ENCODE assay signal across 16 mouse cellular contexts in the genomic region with DNA sequence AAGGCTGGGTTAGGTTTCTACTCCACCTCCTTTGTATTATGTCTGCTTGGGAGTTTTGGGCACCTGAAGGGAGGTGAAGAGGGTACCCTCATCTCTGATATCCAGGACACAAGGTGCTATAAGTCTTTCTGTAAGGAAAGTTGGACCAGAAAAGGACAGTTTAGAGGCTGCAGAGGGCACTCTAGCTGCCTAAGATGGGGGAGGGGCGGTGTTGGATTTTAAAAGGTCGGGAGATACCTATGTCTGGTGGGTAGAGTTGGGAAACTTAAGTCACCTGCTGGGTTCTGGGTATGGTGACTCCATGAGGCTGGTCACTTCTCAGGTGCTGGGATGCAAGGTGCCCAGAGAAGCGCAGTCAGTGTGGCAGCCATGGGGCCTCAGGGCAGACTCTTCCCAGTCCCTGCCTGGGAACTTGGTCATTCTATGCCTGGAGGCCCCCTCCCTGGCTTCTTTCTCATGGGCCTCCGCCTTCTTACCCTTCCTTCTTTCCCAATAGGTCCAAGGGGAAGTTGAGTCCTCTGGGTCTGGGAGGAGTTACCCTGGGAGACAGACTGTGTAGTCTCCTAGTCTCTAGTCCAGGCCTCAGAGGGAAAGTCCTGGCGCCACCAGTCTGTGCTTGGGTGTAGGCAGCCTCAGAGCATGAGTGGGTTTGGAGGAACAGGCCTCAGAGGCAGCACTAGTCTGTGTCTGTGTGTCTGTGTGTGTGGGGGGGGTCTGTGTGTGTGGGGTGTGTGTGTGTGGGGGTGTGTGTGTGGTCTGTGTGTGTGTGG. TPM values are rescaled to one million over a fixed set of nuclear protein-coding genes. Genes with fewer than 3 reads are reported as not detected.
DNase-seq lines count a peak whose midpoint lies in the region; ATAC-seq and TF ChIP-seq lines count a peak whose summit lies in the region.
"Had no signal": no experiment of that assay in that cellular context is flagged by ENCODE, and none has a peak within 500 bp of the region (broad histone marks: within the 10 kb centered on the region; RNA-seq: fewer than 3 reads in every experiment).

No protein-coding gene starts in this region.

- H3K4me1 ChIP-seq in heart, embryonic 15.5 days (replicated peaks): peaks cover 7% of the 10 kb centered on the region
- H3K4me1 ChIP-seq in CH12.LX (ENCODE audit: control insufficient read depth in 1 of 2, insufficient read depth in 2 of 2): peaks cover 3 to 52% of the 10 kb centered on the region in 2 experiments; a peak in 3 of 4 replicates
- H3K4me1 ChIP-seq in liver, embryonic 14.5 days (replicated peaks; ENCODE audit: control insufficient read depth in 2 of 2, insufficient read depth in 2 of 2, low read length in 1 of 2): peaks cover 0 to 4% of the 10 kb centered on the region in 2 experiments; a peak in 1 of 4 replicates
- no peaks in the 10 kb centered on the region for H3K4me1 ChIP-seq in small intestine, adult 2 months (ENCODE audit: control insufficient read depth, insufficient read depth, insufficient read length, low read length)
- no peaks in the 10 kb centered on the region for H3K4me1 ChIP-seq in cerebellum, adult 2 months (ENCODE audit: control insufficient read depth, insufficient read depth, low read length)
- H3K4me1 ChIP-seq: embryonic facial prominence, embryonic 13.5 days; forebrain, embryonic 12.5 days; hindbrain, embryonic 13.5 days; limb, embryonic 15.5 days; midbrain, embryonic 12.5 days had no signal

- H3K79me2 ChIP-seq in CH12.LX (replicated peaks; ENCODE audit: control insufficient read depth, extremely low read depth, insufficient read depth, poor library complexity, severe bottlenecking): peaks cover 52% of the 10 kb centered on the region

- H3K9ac ChIP-seq in heart, embryonic 15.5 days: no peak overlapping the region
- peak overlapping the region; percentile 93 for H3K9ac ChIP-seq in CH12.LX (ENCODE audit: insufficient read depth, low read depth)
- no peak overlapping the region for H3K9ac ChIP-seq in liver, embryonic 14.5 days (replicated peaks)
- H3K9ac ChIP-seq: embryonic facial prominence, embryonic 13.5 days; forebrain, embryonic 12.5 days; hindbrain, embryonic 13.5 days; limb, embryonic 15.5 days; midbrain, embryonic 12.5 days had no signal

- dilution Hi-C loops in CH12.LX (cut with MboI; ENCODE audit: extremely low pct_ligation_motif_present, extremely low pct_unique_long_range_greater_than_20kb, low sequenced_read_pairs): no loop called here

- TF ChIP-seq RAD21 in CH12.LX (IDR thresholded peaks at IDR 0.05; ENCODE audit: low read depth, low read length): no peak; the same call in 1 of the 2 replicates

- H3K36me3 ChIP-seq in heart, embryonic 15.5 days: no peaks in the 10 kb centered on the region
- H3K36me3 ChIP-seq in CH12.LX (replicated peaks in 1 of 2; ENCODE audit: control insufficient read depth in 1 of 2, insufficient read depth in 1 of 2, low read length in 1 of 2): peaks cover 26 to 29% of the 10 kb centered on the region in 2 experiments
- no peaks in the 10 kb centered on the region for H3K36me3 ChIP-seq in liver, embryonic 14.5 days (replicated peaks; ENCODE audit: control insufficient read depth, insufficient read depth, low read depth)
- no peaks in the 10 kb centered on the region for H3K36me3 ChIP-seq in small intestine, adult 2 months (ENCODE audit: control insufficient read depth, insufficient read depth, low read length)
- H3K36me3 ChIP-seq: embryonic facial prominence, embryonic 13.5 days; forebrain, embryonic 12.5 days; hindbrain, embryonic 13.5 days; limb, embryonic 15.5 days; midbrain, embryonic 12.5 days had no signal

- H3K27me3 ChIP-seq in heart, embryonic 15.5 days: no peaks in the 10 kb centered on the region
- no peaks in the 10 kb centered on the region for H3K27me3 ChIP-seq in CH12.LX (replicated peaks)
- H3K27me3 ChIP-seq in liver, embryonic 14.5 days (ENCODE audit: control insufficient read depth, insufficient read depth, low read length): no peaks in the 10 kb centered on the region
- H3K27me3 ChIP-seq in small intestine, adult 2 months (ENCODE audit: control insufficient read depth, insufficient read depth, low read length): no peaks in the 10 kb centered on the region
- H3K27me3 ChIP-seq in cerebellum, adult 2 months (ENCODE audit: control insufficient read depth, insufficient read depth, low read length): no peaks in the 10 kb centered on the region
- H3K27me3 ChIP-seq: embryonic facial prominence, embryonic 13.5 days; hindbrain, embryonic 13.5 days; limb, embryonic 15.5 days; midbrain, embryonic 12.5 days had no signal

- no peak for ATAC-seq in heart, embryonic 15.5 days (replicated peaks; ENCODE audit: insufficient number of reproducible peaks, insufficient read depth, low FRiP score, low read depth)
- no peak for ATAC-seq in liver, embryonic 14.5 days (ENCODE audit: insufficient read depth)

- TF ChIP-seq POLR2A in CH12.LX (IDR thresholded peaks at IDR 0.05; ENCODE audit: low read depth, low read length): no peak
- TF ChIP-seq POLR2A in small intestine, adult 2 months (IDR thresholded peaks at IDR 0.05; ENCODE audit: low read depth, low read length): no peak
- TF ChIP-seq POLR2A in cerebellum, adult 2 months (IDR thresholded peaks at IDR 0.05; ENCODE audit: borderline replicate concordance, insufficient read depth, low read length): no peak

- peak in 1 of 2 experiments; percentile 32; a peak in 2 of 4 replicates for TF ChIP-seq CTCF in CH12.LX (conservative IDR thresholded peaks at IDR 0.05 in 1 of 2, IDR thresholded peaks at IDR 0.05 in 1 of 2; ENCODE audit: low read depth in 2 of 2, low read length in 2 of 2)
- TF ChIP-seq CTCF in liver, embryonic 14.5 days (IDR thresholded peaks at IDR 0.05; ENCODE audit: low read depth): no peak
- no peak for TF ChIP-seq CTCF in small intestine, adult 2 months (IDR thresholded peaks at IDR 0.05; ENCODE audit: extremely low read depth, insufficient read length, insufficient replicate concordance, low read depth, low read length)
- TF ChIP-seq CTCF in cerebellum, adult 2 months (IDR thresholded peaks at IDR 0.05; ENCODE audit: borderline replicate concordance, insufficient read depth, low read depth, low read length): no peak

- TF ChIP-seq EP300 in CH12.LX (IDR thresholded peaks at IDR 0.05; ENCODE audit: low read length): no peak
- no peak for TF ChIP-seq EP300 in liver, embryonic 14.5 days (IDR thresholded peaks at IDR 0.05; ENCODE audit: low read depth)

- WGBS in heart, embryonic 15.5 days: 72% methylated on average over 5 of the region's 5 CpGs
- WGBS in liver, embryonic 14.5 days (ENCODE audit: insufficient replicate concordance): 43% methylated on average over 5 of the region's 5 CpGs
- 88% methylated on average over 5 of the region's 5 CpGs for WGBS in small intestine, adult 2 months
- WGBS in cerebellum, adult 2 months: 87% methylated on average over 5 of the region's 5 CpGs

- in situ Hi-C loops in CH12.LX (cut with MboI; ENCODE audit: low pct_ligation_motif_present, low pct_unique_long_range_greater_than_20kb, low sequenced_read_pairs): no loop called here

- no peak overlapping the region for H3K27ac ChIP-seq in heart, embryonic 15.5 days
- peak overlapping the region; percentile 93 for H3K27ac ChIP-seq in CH12.LX (ENCODE audit: insufficient read depth, low read depth)
- H3K27ac ChIP-seq in liver, embryonic 14.5 days: no peak overlapping the region
- H3K27ac ChIP-seq in small intestine, adult 2 months (ENCODE audit: insufficient read depth, low read depth, low read length): peak overlapping the region; percentile 35; the same call in 1 of the 2 replicates
- H3K27ac ChIP-seq in cerebellum, adult 2 months (ENCODE audit: insufficient read depth, low read length): no peak overlapping the region
- H3K27ac ChIP-seq: embryonic facial prominence, embryonic 13.5 days; forebrain, embryonic 12.5 days; hindbrain, embryonic 13.5 days; left cerebral cortex, adult 2 months; limb, embryonic 15.5 days; midbrain, embryonic 12.5 days had no signal

- peak overlapping the region; percentile 16; the same call in 1 of the 2 replicates for H3K4me2 ChIP-seq in heart, embryonic 15.5 days
- peak overlapping the region; percentile 82 for H3K4me2 ChIP-seq in CH12.LX (ENCODE audit: insufficient read depth, low read depth, poor library complexity, severe bottlenecking)
- H3K4me2 ChIP-seq in liver, embryonic 14.5 days (ENCODE audit: low read depth): no peak overlapping the region
- H3K4me2 ChIP-seq: embryonic facial prominence, embryonic 13.5 days; forebrain, embryonic 12.5 days; hindbrain, embryonic 13.5 days; limb, embryonic 15.5 days; midbrain, embryonic 12.5 days had no signal

- peak overlapping the region; percentile 6; the same call in 1 of the 2 replicates for H3K4me3 ChIP-seq in heart, embryonic 15.5 days
- peak overlapping the region; percentile 64 to 75 (median 71) for H3K4me3 ChIP-seq in CH12.LX (replicated peaks in 1 of 3; ENCODE audit: low read depth in 2 of 3, low read length in 2 of 3, poor library complexity in 1 of 3)
- H3K4me3 ChIP-seq in liver, embryonic 14.5 days (ENCODE audit: insufficient read depth in 1 of 2, low read depth in 2 of 2, low read length in 2 of 2): peak overlapping the region; percentile 20 to 36; a peak in 1 of 4 replicates
- H3K4me3 ChIP-seq in small intestine, adult 2 months (ENCODE audit: low read depth, low read length): peak overlapping the region; percentile 57
- no peak overlapping the region for H3K4me3 ChIP-seq in cerebellum, adult 2 months (replicated peaks; ENCODE audit: insufficient read depth, low read depth, low read length)
- H3K4me3 ChIP-seq: embryonic facial prominence, embryonic 13.5 days; forebrain, embryonic 12.5 days; hindbrain, embryonic 13.5 days; left cerebral cortex, adult 2 months; limb, embryonic 15.5 days; midbrain, embryonic 12.5 days had no signal

- H3K9me3 ChIP-seq in heart, embryonic 15.5 days (replicated peaks): no peaks in the 10 kb centered on the region
- no peaks in the 10 kb centered on the region for H3K9me3 ChIP-seq in CH12.LX (replicated peaks; ENCODE audit: low read length)
- no peaks in the 10 kb centered on the region for H3K9me3 ChIP-seq in liver, embryonic 14.5 days (ENCODE audit: control insufficient read depth, low read length)
- H3K9me3 ChIP-seq: embryonic facial prominence, embryonic 13.5 days; forebrain, embryonic 12.5 days; hindbrain, embryonic 13.5 days; limb, embryonic 15.5 days; midbrain, embryonic 12.5 days had no signal

- DNase-seq in heart, adult 8-10 months (ENCODE audit: low spot score): no peak
- no peak for DNase-seq in CH12.LX (ENCODE audit: extremely low read depth)
- DNase-seq in liver, embryonic 14.5 days (ENCODE audit: low read depth in 3 of 3, low spot score in 3 of 3): no peak
- no peak for DNase-seq in cerebellum, adult 2 months
- no peak for DNase-seq in natural killer cell, adult 2 months (ENCODE audit: low spot score in 2 of 2)
- DNase-seq in kidney, postnatal 36 days: no peak
- DNase-seq: cerebellum, postnatal 14 days; kidney, adult 18-20 months had no signal

RNA-seq across cellular contexts. Expression of gene Itgal, which starts 0.9 kb away (rescaled TPM):
- 1.3 and 5.1 TPM in 2 replicates for polyA plus RNA-seq in heart, embryonic 15.5 days (2015; fragmentation: Nextera tagmentation; extraction: Ambion mirVana)
- 1 to 10 TPM; 1.1 to 2.0 (median 1.6) TPM for total RNA-seq in heart, adult 8-10 months (2022)
- total RNA-seq in CH12.LX (2012; rRNA removed) (49.1 and 69.0 TPM in 2 replicates), CH12.LX (2014; rRNA removed) (36.7 and 43.9 TPM in 2 replicates)
- polyA plus RNA-seq in CH12.LX (2012; ENCODE audit: insufficient read length, low read depth): 164 and 177 TPM in 2 replicates
- polyA plus RNA-seq in liver, embryonic 14.5 days (2012; rRNA removed): 6.4 and 6.7 TPM in 2 replicates
- 4.0 and 4.8 TPM in 2 replicates for polyA plus RNA-seq in liver, embryonic 14.5 days (2014; fragmentation: Nextera tagmentation; extraction: Ambion mirVana)
- 5.7 and 12.5 TPM in 2 replicates for polyA plus RNA-seq in small intestine, adult 2 months (2012; rRNA removed)
- polyA plus RNA-seq in cerebellum, adult 2 months (2012; rRNA removed): 0.87 and 1.4 TPM in 2 replicates

RNA-seq across cellular contexts. Expression of gene Sephs2, which starts 23.1 kb away (rescaled TPM):
- 51.9 and 54.8 TPM in 2 replicates for polyA plus RNA-seq in heart, embryonic 15.5 days (2015; fragmentation: Nextera tagmentation; extraction: Ambion mirVana)
- total RNA-seq in heart, adult 8-10 months (2022): 10 to 100 TPM; 24.2 to 31.6 (median 31.0) TPM
- total RNA-seq in CH12.LX (2012; rRNA removed) (209 and 215 TPM in 2 replicates), CH12.LX (2014; rRNA removed) (203 and 223 TPM in 2 replicates)
- 158 and 159 TPM in 2 replicates for polyA plus RNA-seq in CH12.LX (2012; ENCODE audit: insufficient read length, low read depth)
- 35.0 and 44.9 TPM in 2 replicates for polyA plus RNA-seq in liver, embryonic 14.5 days (2012; rRNA removed)
- 143 and 155 TPM in 2 replicates for polyA plus RNA-seq in liver, embryonic 14.5 days (2014; fragmentation: Nextera tagmentation; extraction: Ambion mirVana)
- 44.5 and 81.9 TPM in 2 replicates for polyA plus RNA-seq in small intestine, adult 2 months (2012; rRNA removed)
- polyA plus RNA-seq in cerebellum, adult 2 months (2012; rRNA removed): 31.1 and 31.7 TPM in 2 replicates

RNA-seq across cellular contexts. Expression of gene Dctpp1, which starts 36.5 kb away (rescaled TPM):
- polyA plus RNA-seq in heart, embryonic 15.5 days (2015; fragmentation: Nextera tagmentation; extraction: Ambion mirVana): 134 and 135 TPM in 2 replicates
- 10 to 100 TPM; 40.5 to 45.6 (median 40.9) TPM for total RNA-seq in heart, adult 8-10 months (2022)
- total RNA-seq in CH12.LX (2012; rRNA removed) (296 and 352 TPM in 2 replicates), CH12.LX (2014; rRNA removed) (197 and 221 TPM in 2 replicates)
- polyA plus RNA-seq in CH12.LX (2012; ENCODE audit: insufficient read length, low read depth): 197 and 210 TPM in 2 replicates
- polyA plus RNA-seq in liver, embryonic 14.5 days (2012; rRNA removed): 62.2 and 82.9 TPM in 2 replicates
- polyA plus RNA-seq in liver, embryonic 14.5 days (2014; fragmentation: Nextera tagmentation; extraction: Ambion mirVana): 104 and 117 TPM in 2 replicates
- polyA plus RNA-seq in small intestine, adult 2 months (2012; rRNA removed): 56.3 and 62.1 TPM in 2 replicates
- polyA plus RNA-seq in cerebellum, adult 2 months (2012; rRNA removed): 23.8 and 25.6 TPM in 2 replicates

RNA-seq across cellular contexts. Expression of gene Zfp768, which starts 48.4 kb away (rescaled TPM):
- 17.1 and 19.6 TPM in 2 replicates for polyA plus RNA-seq in heart, embryonic 15.5 days (2015; fragmentation: Nextera tagmentation; extraction: Ambion mirVana)
- 10 to 100 TPM; 37.1 to 43.4 (median 41.5) TPM for total RNA-seq in heart, adult 8-10 months (2022)
- total RNA-seq in CH12.LX (2012; rRNA removed) (8.5 and 9.9 TPM in 2 replicates), CH12.LX (2014; rRNA removed) (4.3 and 5.0 TPM in 2 replicates)
- 6.4 and 6.6 TPM in 2 replicates for polyA plus RNA-seq in CH12.LX (2012; ENCODE audit: insufficient read length, low read depth)
- polyA plus RNA-seq in liver, embryonic 14.5 days (2012; rRNA removed): 4.4 and 5.0 TPM in 2 replicates
- polyA plus RNA-seq in liver, embryonic 14.5 days (2014; fragmentation: Nextera tagmentation; extraction: Ambion mirVana): 0.52 and 0.75 TPM in 2 replicates
- polyA plus RNA-seq in small intestine, adult 2 months (2012; rRNA removed): 27.3 and 47.4 TPM in 2 replicates
- 21.2 TPM in 2 replicates for polyA plus RNA-seq in cerebellum, adult 2 months (2012; rRNA removed)

RNA-seq across cellular contexts. Expression of gene Zfp771, which starts 52.9 kb away (rescaled TPM):
- 32.0 and 38.8 TPM in 2 replicates for polyA plus RNA-seq in heart, embryonic 15.5 days (2015; fragmentation: Nextera tagmentation; extraction: Ambion mirVana)
- 10 to 100 TPM; 15.3 to 21.7 (median 17.1) TPM for total RNA-seq in heart, adult 8-10 months (2022)
- 26.5 and 29.8 TPM in 2 replicates for total RNA-seq in CH12.LX (2012; rRNA removed)
- 23.9 and 27.0 TPM in 2 replicates for total RNA-seq in CH12.LX (2014; rRNA removed)
- polyA plus RNA-seq in CH12.LX (2012; ENCODE audit: insufficient read length, low read depth): 34.7 and 35.5 TPM in 2 replicates
- 19.6 and 21.6 TPM in 2 replicates for polyA plus RNA-seq in liver, embryonic 14.5 days (2012; rRNA removed)
- polyA plus RNA-seq in liver, embryonic 14.5 days (2014; fragmentation: Nextera tagmentation; extraction: Ambion mirVana): 11.0 TPM in 2 replicates
- polyA plus RNA-seq in small intestine, adult 2 months (2012; rRNA removed): 100.0 and 118 TPM in 2 replicates
- 88.7 and 95.4 TPM in 2 replicates for polyA plus RNA-seq in cerebellum, adult 2 months (2012; rRNA removed)

Comparison
In these comparisons a context has a peak if more than half of its experiments do, and no peak if none do; other contexts are left out.
1. H3K27ac ChIP-seq: peak in CH12.LX (single experiment) and small intestine, adult 2 months (single experiment); none in heart, embryonic 15.5 days (single experiment), liver, embryonic 14.5 days (single experiment) and cerebellum, adult 2 months (single experiment).
2. RNA of gene Itgal, which starts 0.9 kb away (polyA plus RNA-seq): 164 to 177 TPM in CH12.LX; 5.7 to 12.5 TPM in small intestine, adult 2 months, 4.0 to 6.7 TPM in liver, embryonic 14.5 days, 1.3 to 5.1 TPM in heart, embryonic 15.5 days and 0.87 to 1.4 TPM in cerebellum, adult 2 months; every median in the first group is over 10 times any median in the second.